8 mouse cellular contexts compared by ENCODE assay signal in the genomic region with DNA sequence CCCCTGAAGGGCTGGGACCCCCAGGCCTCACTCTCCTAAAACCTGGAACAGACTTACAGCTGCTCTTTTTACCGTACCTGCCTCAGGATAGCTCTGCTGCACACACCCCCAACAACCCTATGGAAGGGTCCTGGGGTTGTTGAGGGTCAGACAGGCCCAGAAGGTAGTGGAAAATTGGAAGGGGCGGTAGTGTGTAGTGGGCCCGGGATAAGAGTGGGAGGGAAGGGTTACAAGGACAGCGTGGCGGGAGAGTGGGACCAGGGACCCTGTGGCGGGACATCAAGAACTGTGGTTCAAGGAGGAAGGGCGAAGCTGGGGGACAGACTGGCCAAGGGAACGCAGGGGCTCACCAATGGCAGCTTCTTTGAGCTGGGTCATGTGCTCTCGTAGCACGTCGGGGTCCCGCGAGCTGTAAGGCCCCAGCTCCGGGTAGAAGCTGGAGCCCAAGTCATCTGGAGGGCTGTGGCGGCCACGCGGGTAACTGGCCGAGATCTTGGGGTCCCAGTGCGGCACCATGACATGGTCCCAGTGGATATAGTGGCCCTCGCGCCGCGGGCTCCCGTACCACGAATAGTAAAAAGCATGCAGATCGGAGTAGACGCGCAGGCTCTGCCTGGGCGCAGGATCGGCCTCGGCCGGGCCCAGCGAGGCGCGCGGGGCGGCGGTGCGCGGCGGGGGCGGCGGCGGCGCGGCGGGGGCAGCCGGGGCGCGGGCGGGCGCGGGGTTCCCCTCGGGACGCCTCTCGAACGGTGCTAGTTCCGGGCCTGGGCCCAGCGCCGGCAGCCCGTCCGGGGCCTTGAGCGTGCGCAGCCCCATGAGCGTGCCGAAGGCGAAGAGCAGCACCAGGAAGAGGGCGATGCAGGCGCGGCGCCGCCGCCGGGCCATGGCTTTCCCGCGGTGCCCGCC. TPM values are rescaled to one million over a fixed set of nuclear protein-coding genes. Genes with fewer than 3 reads are reported as not detected.
DNase-seq lines count a peak whose midpoint lies in the region; ATAC-seq and TF ChIP-seq lines count a peak whose summit lies in the region.

TSS of gene Maneal (minus strand) at position 889 of the 906 bp plus-strand sequence.

- H3K27me3 ChIP-seq in kidney, embryonic 15.5 days: peaks cover 37% of the 10 kb centered on the region
- 0 out of 2 replicates have a peak, but pooled peaks cover 8% of the 10 kb centered on the region for H3K27me3 ChIP-seq in forebrain, embryonic 12.5 days

- no peak for TF ChIP-seq CTCF in brain, embryonic 14.5 days (IDR thresholded peaks at IDR 0.05; ENCODE audit: borderline replicate concordance, extremely low read depth, insufficient read depth, insufficient read length)

- H3K9ac ChIP-seq in kidney, embryonic 15.5 days: no peak within 1 kb of the TSS; the same call in 1 of the 2 replicates
- peak within 1 kb of the TSS; percentile 73 for H3K9ac ChIP-seq in forebrain, embryonic 12.5 days

- no peak for DNase-seq in kidney, adult 11 months
- peak; percentile 62 for DNase-seq in brain, embryonic 14.5 days (ENCODE audit: low read depth)
- peak; percentile 35 for DNase-seq in left cerebral cortex, postnatal 4 days
- peak; percentile 25 for DNase-seq in retina, embryonic 14.5 days (ENCODE audit: low spot score)
- DNase-seq in thymus, postnatal 0 days (ENCODE audit: low spot score): no peak

- H3K36me3 ChIP-seq in kidney, embryonic 15.5 days: peaks cover 8% of the 10 kb centered on the region
- peaks cover 23% of the 10 kb centered on the region for H3K36me3 ChIP-seq in forebrain, embryonic 12.5 days (replicated peaks)

- H3K27ac ChIP-seq in kidney, embryonic 15.5 days: no peak within 1 kb of the TSS
- H3K27ac ChIP-seq in forebrain, embryonic 12.5 days: peak within 1 kb of the TSS; percentile 69

- WGBS in kidney, embryonic 15.5 days: 4% methylated on average over 72 of the region's 77 CpGs
- WGBS in forebrain, embryonic 12.5 days: 3% methylated on average over 44 of the region's 77 CpGs

- peak within 1 kb of the TSS; percentile 86 for H3K4me2 ChIP-seq in kidney, embryonic 15.5 days
- H3K4me2 ChIP-seq in forebrain, embryonic 12.5 days: peak within 1 kb of the TSS; percentile 80

- TF ChIP-seq POLR2A in brain, embryonic 14.5 days (IDR thresholded peaks at IDR 0.05; ENCODE audit: borderline replicate concordance, extremely low read depth, insufficient read depth, insufficient read length, poor library complexity, severe bottlenecking): no peak

- intact Hi-C loops in left cerebral cortex, postnatal 4 days (cut with DNase I): no loop called here

- H3K4me3 ChIP-seq in kidney, embryonic 15.5 days (replicated peaks): peak within 1 kb of the TSS; percentile 52
- peak within 1 kb of the TSS; percentile 75 for H3K4me3 ChIP-seq in forebrain, embryonic 12.5 days (replicated peaks)

- ATAC-seq in kidney, embryonic 15.5 days (replicated peaks; ENCODE audit: low FRiP score): peak; percentile 9; the same call in 1 of the 2 replicates
- ATAC-seq in forebrain, embryonic 12.5 days (ENCODE audit: low FRiP score): peak; percentile 43
- no peak for ATAC-seq in megakaryocyte-erythroid progenitor cell, adult 5-6 weeks (replicated peaks; ENCODE audit: low FRiP score, low TSS enrichment, poor library complexity, severe bottlenecking)

- no peaks in the 10 kb centered on the region for H3K9me3 ChIP-seq in kidney, embryonic 15.5 days (replicated peaks)
- no peaks in the 10 kb centered on the region for H3K9me3 ChIP-seq in forebrain, embryonic 12.5 days

- peaks cover 14% of the 10 kb centered on the region for H3K4me1 ChIP-seq in kidney, embryonic 15.5 days
- H3K4me1 ChIP-seq in forebrain, embryonic 12.5 days: peaks cover 25% of the 10 kb centered on the region

RNA-seq across cellular contexts. Expression of gene Maneal, which starts in this region (rescaled TPM):
- 0.49 and 0.71 TPM in 2 replicates for polyA plus RNA-seq in kidney, embryonic 15.5 days (2015; fragmentation: Nextera tagmentation; extraction: Ambion mirVana)
- polyA plus RNA-seq in brain, embryonic 14.5 days (2012; rRNA removed): 48.8 and 50.3 TPM in 2 replicates
- 5.6 and 9.7 TPM in 2 replicates for polyA plus RNA-seq in forebrain, embryonic 12.5 days (2016; fragmentation: Nextera tagmentation; extraction: Ambion mirVana)
- total RNA-seq in left cerebral cortex, postnatal 4 days (2021): 10 to 100 TPM; 48.8 to 52.5 TPM
- not detected in 2 replicates for total RNA-seq in megakaryocyte-erythroid progenitor cell, adult 5-6 weeks (2014; fragmentation: Nextera tagmentation)
- 0.19 TPM in 1 of 2 replicates, not detected in the other for total RNA-seq in megakaryocyte-erythroid progenitor cell, adult 5-6 weeks (2017)
- polyA plus RNA-seq in thymus, postnatal 0 days (2015; fragmentation: Nextera tagmentation; extraction: Ambion mirVana): 0.15 and 0.25 TPM in 2 replicates

Comparison
In these comparisons a context has a peak if more than half of its experiments do, and no peak if none do; other contexts are left out.
1. RNA of gene Maneal (total RNA-seq): 48.8 to 52.5 TPM in left cerebral cortex, postnatal 4 days; 0.19 TPM in megakaryocyte-erythroid progenitor cell, adult 5-6 weeks; every median in the first group is over 10 times any median in the second.
2. Peak in ATAC-seq, H3K4me3 ChIP-seq and H3K4me2 ChIP-seq in kidney, embryonic 15.5 days; RNA of the gene not detected or under 1 TPM.
3. DNase-seq: peak in brain, embryonic 14.5 days (single experiment), left cerebral cortex, postnatal 4 days (single experiment) and retina, embryonic 14.5 days (single experiment); none in kidney, adult 11 months (single experiment) and thymus, postnatal 0 days (single experiment).